Mouse (Mus musculus): Measurements from ENCODE around the gene Map3k20.

Map3k20 gene

DNA sequence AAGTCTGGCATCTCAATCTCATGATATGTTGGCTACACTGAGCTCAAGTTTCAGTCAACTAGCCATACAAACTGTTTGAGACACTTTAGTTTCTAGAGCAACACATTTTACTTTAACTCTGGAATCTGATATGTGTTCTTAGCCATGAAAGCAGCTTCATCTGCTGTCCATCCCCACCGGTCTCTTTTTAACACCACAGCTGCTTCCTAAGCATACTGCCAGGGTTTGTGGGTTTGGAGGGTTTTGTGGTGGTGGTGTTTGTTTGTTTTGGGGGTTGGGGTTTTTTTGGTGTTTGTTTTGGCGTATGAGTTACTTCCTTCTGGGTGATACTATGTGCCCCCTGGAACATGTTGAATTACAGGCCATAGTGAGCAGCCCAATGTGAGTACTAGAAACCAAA, 35.2 kb downstream of the Map3k20 start:
- no peak for DNase-seq (ENCODE audit: low spot score in 2 of 2)

GRCm38 (mm10) chr2:72321591-72321990, 36.2 kb downstream of the Map3k20 start:
- no peak for DNase-seq (ENCODE audit: low spot score in 2 of 2)

GRCm38 (mm10) chr2:72322681-72323353, 37.4 kb downstream of the Map3k20 start:
- no peak for DNase-seq (ENCODE audit: low spot score in 2 of 2)

DNA sequence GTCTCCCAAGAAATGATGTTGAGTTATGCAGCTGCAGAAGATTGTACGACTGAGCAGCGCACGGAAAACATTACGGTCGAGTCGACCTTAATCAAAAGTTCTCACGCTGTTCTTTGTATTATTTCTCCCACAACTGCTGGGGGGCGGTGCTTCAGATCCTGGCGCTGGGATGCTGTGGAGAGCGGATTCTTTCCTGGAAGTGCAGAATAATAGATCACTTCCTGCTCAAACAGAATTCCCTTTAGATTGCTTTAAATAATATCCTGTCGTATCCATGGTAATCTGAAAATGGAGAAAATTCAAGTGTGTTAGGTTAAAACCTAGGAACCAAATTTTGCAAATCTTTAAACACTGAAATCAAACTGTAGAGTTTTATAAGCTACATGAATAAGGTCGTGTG, 39.0 kb downstream of the Map3k20 start:
- no peak for DNase-seq (ENCODE audit: low spot score in 2 of 2)

DNA sequence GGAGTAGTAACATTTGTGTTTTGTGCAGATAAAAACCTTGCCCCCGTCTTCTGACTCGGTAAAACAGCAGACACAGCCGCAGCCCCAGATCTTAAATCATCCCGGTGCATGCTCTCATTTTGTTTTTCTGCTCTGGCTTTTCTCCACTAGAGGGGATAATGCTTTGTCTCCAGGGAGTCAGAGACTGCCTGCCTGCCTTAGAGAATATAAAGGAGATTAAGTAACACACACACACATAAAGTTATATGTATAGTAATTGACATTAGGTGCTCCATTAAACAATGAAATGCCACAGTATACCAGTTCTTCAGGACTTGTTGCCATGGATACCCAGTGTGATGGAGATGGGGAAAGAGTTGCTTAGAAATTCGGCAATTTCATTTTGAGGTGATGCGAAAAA, 41.1 kb downstream of the Map3k20 start:
- DNase-seq (ENCODE audit: low spot score in 2 of 2): no peak

- DNase-seq (ENCODE audit: low spot score in 2 of 2): no peak
These were observed 43.0 kb downstream of the Map3k20 start for GRCm38 (mm10) chr2:72328435-72328834.

DNA sequence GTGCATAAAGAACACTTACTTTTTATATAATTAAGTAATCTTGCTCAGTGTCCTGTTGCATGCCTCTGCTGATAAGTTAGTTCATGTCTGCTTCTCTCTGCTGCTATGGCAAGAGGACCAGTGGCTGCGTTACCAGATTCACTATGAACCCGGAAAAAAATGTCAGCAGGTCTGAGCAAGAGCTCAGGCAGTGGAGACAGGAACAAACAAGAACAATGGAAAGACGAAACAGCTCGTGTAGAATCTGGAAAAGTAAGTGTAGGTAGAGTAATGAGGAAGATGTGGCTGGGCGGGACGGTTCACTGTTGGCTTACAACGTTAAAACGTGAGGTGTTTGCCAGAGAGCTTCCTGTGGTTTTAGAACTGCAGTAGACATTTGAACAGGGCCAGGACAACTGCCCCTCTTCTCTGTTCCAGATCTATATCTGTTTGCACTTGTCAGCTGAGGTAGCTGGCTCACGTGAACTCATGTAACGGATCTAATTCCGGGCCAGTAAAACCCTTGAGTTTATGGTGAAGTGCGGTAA, 45.6 kb downstream of the Map3k20 start:
- DNase-seq (ENCODE audit: low spot score in 2 of 2): no peak

GRCm38 (mm10) chr2:72332067-72332466, 46.6 kb downstream of the Map3k20 start:
- no peak for DNase-seq (ENCODE audit: low spot score in 2 of 2)

DNA sequence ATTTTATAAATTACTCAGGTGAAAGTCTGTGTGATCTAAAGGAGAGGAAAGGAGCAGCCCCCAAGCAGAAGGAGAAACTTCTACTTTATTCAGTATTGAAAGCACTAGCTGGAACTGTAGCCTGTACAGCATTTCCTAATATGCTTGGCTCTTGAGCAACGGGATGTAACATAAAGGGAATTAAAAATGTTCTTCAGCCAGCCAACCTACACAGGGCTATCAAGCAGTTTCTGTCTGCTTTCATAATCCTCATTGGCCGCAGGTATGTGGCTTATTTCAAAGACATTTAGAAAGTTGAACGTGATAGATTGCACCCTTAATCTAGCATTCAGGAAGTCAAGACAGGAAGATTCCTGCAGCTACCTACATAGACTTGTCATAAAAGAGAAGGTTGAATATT, 47.8 kb downstream of the Map3k20 start:
- DNase-seq (ENCODE audit: low spot score in 2 of 2): no peak

DNA sequence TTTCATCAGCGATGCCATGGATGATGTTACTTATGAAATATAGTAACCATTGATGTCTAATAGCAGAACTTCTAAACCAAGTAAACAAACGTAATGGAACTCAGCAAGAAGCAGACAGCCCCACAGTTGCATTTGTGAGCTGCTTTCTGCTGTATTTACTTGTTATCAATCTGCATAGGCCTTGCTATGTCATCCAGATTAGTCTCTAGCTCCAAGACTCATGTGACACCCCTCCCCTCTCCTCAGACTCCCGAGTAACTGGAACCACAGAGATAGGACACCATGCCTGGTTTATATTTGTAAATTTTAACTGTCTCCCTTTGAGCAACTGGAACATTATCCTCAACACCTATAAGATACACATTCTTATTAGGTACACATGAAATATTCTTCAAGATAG, 51.4 kb downstream of the Map3k20 start:
- no peak for DNase-seq (ENCODE audit: low spot score in 2 of 2)

- DNase-seq (ENCODE audit: low spot score in 2 of 2): no peak
These were observed 59.8 kb downstream of the Map3k20 start for GRCm38 (mm10) chr2:72345281-72345680.

GRCm38 (mm10) chr2:72351329-72351728, 65.9 kb downstream of the Map3k20 start:
- no peak for DNase-seq (ENCODE audit: low spot score in 2 of 2)

GRCm38 (mm10) chr2:72351776-72352175, 66.3 kb downstream of the Map3k20 start:
- DNase-seq (ENCODE audit: low spot score in 2 of 2): no peak

DNA sequence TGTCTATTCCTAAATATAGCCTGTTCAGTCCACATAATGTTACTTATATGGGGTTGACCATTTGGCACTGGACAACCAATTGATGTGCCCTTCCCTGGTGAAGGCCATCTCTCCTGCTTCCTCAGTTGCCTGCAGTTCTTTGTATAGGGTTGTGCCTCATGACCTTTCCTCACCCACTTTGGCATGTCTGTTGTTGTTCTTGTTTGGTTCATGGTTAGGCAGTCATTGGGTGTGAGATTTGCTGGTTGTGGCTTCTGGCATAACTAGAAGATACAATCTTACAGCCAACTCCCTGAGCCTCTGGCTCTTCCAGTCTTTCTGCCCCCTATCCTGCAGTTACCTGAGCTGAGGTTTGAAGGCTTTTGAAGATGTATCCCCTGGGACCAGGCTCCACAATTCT, 67.3 kb downstream of the Map3k20 start:
- DNase-seq (ENCODE audit: low spot score in 2 of 2): no peak

- DNase-seq (ENCODE audit: low spot score in 2 of 2): no peak
These were observed 71.0 kb downstream of the Map3k20 start for GRCm38 (mm10) chr2:72356471-72356870.

DNA sequence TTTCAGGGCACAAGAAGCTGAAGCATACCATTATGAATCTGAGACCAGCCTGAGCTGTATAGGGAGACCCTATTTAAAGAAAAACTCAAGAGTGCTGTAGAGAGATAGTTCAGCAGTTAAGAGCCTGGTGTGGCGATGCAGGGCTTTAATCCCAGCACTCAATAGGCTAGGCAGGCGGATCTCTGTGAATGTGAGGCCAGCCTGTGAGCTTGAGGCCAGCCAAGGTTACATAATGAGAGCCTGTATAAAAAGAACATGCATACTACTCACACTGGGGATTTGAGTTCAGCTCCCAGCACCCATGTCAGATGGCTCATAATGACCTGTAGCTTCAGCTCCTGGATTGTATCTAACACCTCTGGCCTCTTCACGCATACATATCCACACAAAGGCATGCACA, 76.1 kb downstream of the Map3k20 start:
- DNase-seq (ENCODE audit: low spot score in 2 of 2): no peak

- no peak for DNase-seq (ENCODE audit: low spot score in 2 of 2)
These were observed 78.0 kb downstream of the Map3k20 start for GRCm38 (mm10) chr2:72363449-72363848.

GRCm38 (mm10) chr2:72365930-72366329, 80.5 kb downstream of the Map3k20 start:
- DNase-seq (ENCODE audit: low spot score in 2 of 2): no peak

- DNase-seq (ENCODE audit: low spot score in 2 of 2): no peak
These were observed 81.1 kb downstream of the Map3k20 start for GRCm38 (mm10) chr2:72366503-72366902.

- DNase-seq (ENCODE audit: low spot score in 2 of 2): no peak
These were observed 82.4 kb downstream of the Map3k20 start for GRCm38 (mm10) chr2:72367850-72368249.

DNA sequence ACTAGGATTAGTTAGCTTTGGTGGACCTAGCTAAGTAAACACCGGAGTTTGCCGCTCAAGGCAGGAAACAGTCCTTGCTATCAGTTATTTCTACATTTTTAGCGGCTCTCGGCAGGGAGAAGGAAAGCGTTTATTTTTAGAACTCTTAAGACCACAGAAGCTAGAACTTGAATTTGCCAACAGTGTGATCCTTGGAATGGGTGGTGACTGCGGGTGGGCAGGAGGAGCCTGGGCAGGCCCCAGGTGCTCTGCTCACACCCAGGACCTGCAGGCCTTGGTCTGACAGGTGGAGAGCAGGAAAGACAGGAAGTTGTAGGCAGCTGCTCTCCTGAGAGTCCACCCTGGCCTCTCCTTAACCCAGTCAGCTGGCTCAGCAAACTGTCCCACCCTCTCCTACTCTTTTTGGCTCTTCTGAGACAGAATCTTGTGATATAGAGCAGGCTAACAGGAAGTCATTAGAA, 83.7 kb downstream of the Map3k20 start:
- no peak for DNase-seq (ENCODE audit: low spot score in 2 of 2)

DNA sequence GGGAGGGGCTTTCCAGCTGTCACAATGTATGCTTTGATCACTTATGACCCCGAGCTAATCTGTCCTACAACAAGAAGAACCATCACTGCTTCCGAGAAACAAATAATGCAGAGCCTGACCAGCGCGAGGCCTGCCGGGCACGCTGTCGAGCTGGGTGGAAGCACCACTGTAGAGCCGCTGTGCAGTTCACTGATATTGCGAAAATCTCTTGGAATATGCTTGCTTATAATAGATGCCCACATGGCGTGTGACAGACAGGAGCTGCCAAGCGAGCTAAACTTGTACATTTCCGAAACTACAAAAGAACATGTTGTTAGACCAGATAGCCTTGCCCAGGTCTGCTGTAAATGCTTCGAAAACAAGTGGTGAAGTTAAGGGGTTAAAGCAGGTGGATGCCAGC, 86.7 kb downstream of the Map3k20 start:
- no peak for DNase-seq (ENCODE audit: low spot score in 2 of 2)

GRCm38 (mm10) chr2:72374076-72374475, 88.6 kb downstream of the Map3k20 start:
- DNase-seq (ENCODE audit: low spot score in 2 of 2): no peak

DNA sequence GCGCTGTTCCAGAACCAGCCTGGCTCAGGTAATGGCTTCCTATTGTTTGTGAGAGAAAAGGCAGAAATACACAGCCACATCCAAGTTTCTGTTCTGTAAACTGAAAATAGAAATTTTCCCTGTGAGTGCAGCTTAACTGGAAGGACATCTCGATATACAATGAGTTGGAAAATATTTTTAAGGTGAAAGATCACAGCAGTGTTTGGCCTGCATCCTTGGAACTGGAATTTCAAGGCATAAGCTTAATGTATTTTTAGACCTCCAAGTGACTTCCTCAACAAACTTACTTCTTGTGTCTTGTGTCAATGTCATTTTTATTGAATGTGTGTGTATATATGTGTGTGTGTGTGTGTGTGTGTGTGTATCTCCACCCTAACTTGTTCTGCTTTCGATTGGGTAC, 90.4 kb downstream of the Map3k20 start:
- DNase-seq (ENCODE audit: low spot score in 2 of 2): no peak
